Mouse (Mus musculus): ENCODE measurements around the gene Anks4b.

DNA sequence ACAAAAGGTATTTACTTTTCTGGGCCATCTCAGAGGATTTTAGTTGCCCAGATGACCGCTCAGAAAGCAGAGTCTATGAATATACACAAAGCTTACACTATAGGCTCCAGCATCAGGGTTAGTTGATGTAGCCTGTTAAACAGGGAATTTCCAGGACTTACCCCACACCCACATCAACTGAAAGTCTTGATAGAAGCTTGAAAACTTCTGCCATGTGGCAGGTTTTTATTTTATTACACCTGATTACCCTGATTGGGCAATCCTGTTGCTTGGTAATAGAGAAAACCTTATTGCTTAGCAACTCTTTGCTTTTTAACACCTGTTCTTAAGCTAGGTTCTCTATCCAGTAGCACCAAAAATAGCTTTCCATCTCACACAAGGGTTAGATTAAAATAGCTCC, 30.9 kb upstream of the Anks4b start:
- TF ChIP-seq TAL1 (IDR thresholded peaks at IDR 0.05; ENCODE audit: low read length) (no peak), GATA1 (IDR thresholded peaks at IDR 0.05; ENCODE audit: low read length) (no peak)

Data from erythroblast, embryonic 14.5 days (primary cell).